Comparison of ENCODE assay signal across 1 mouse cellular context in the genomic region with DNA sequence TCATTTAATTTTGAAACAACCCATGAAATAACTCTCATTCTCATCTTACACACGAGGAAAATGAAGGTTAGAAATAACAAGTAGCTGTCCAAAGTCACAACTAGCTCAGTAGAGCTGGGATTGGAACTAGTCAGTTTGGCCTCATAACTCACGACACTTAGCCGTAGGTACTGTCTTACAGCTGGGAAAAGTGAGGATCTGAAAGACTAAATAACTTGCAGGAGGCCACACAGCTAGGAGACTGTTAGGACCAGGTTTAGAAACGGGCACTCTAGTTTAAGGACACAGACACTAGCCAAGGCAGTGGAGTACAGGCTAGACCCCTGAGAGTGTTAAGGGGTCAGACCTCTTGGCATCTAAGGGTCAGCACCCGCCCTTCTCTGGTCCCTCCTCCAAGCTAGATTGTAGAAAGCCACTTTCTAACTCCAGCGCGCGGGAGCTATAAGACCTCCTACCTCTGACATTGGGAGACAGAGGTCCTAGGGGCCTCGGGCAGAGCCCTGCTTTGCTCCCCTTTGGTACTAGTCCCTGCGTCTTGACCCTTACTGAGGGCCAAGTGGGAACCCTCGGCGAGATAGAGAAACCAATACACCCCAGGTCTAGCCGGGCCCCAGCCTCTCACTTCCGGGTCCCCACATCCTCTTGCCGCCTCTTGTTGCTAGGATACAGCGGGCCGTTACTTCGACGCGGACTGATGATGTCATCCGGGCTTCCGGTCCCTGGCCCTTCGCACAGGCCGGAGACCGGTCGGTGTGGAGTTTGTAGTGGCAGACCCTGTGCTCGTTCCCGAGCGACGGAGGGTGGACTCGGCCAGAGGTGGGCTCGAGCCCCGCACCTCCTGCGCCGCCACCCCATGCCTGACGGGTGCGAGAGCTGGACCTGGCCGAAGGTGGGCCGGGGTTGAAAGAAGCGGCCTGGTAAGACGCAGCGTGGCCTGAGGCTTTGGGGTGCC.
TF ChIP-seq lines count a peak whose summit lies in the region.

Gene Glb1l (minus strand): TSS at position 678 of the 952 bp plus-strand sequence.
Gene Stk16 (plus strand): TSS at position 703 of the 952 bp plus-strand sequence.

TF ChIP-seq in C2C12, 6 proteins besides CTCF, POLR2A, EP300 and RAD21 (continued from another document):
- TF ChIP-seq MYOG (IDR thresholded peaks at IDR 0.05; ENCODE audit: control insufficient read depth, extremely low read depth, insufficient read length) (no peak), FOSL1 (IDR thresholded peaks at IDR 0.05; ENCODE audit: insufficient read depth, low read length, poor library complexity, severe bottlenecking) (no peak)
